Mouse (Mus musculus): ENCODE measurements around the gene Tada1. TPM values are rescaled to one million over a fixed set of nuclear protein-coding genes. Genes with fewer than 3 reads are reported as not detected.

Tada1 gene
- polyA plus RNA-seq, 1 experiment, result 16.9 TPM

DNA sequence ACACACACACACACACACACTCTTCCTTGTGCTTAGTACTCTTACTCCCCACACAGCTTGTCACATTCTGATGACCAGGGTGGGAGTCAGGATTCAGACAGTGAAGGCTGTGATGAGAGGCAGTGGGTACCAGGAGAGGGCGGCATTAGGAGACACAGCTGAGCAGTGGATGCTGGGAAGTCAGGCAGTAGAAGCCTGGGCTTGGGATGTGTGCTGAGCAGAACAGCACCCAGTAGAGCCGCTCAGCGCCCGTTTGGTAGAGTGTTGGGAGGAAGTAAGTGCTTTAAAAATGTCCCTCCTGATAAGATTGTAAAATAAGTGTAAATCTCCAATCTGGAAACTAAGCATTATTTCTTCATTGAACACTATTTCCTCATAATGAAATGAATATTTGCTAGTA lies 3.7 kb downstream of the Tada1 start:
- Histone ChIP-seq H3K4me1 (ENCODE audit: control insufficient read depth, insufficient read depth, low read length) (peaks cover 10% of the 10 kb centered on the region; the same call in 1 of the 2 replicates), H3K4me3 (ENCODE audit: insufficient read depth, low read depth, low read length) (no peak overlapping the region), H3K36me3 (ENCODE audit: control insufficient read depth, insufficient read depth, low read length) (0 out of 2 replicates have a peak, but pooled peaks cover 2% of the 10 kb centered on the region), H3K27ac (ENCODE audit: insufficient read depth, low read depth, low read length) (no peak overlapping the region), H3K27me3 (replicated peaks; ENCODE audit: control insufficient read depth, insufficient read depth, low read length) (no peaks in the 10 kb centered on the region)
- 84% methylated on average over 4 of the region's 4 CpGs for WGBS
- no peak for DNase-seq
- TF ChIP-seq POLR2A (IDR thresholded peaks at IDR 0.05; ENCODE audit: low read depth, low read length), result no peak
- TF ChIP-seq CTCF (conservative IDR thresholded peaks at IDR 0.05; ENCODE audit: insufficient read depth, insufficient read length, low read depth, low read length), result no peak

DNA sequence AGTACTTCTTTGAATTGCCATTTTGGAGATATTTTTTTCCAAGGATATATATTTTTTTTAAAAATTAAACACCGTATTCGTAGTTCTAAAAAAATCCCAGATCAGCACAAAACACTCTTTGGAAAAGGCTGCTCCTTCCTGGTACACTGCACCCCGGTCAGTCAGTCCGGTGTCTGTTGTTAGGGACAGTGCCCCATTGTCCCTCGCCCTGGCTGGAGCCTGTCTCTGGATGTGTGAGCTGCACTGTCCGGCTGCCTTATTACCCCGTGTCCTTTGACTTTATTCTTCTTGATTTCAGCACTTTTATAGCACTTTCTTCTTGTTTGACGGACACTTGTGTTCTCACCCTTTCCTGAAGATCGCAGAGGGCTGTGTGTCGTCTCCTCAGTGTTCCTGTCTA lies 5.7 kb downstream of the Tada1 start:
- Histone ChIP-seq H3K36me3 (ENCODE audit: control insufficient read depth, insufficient read depth, low read length) (peaks cover 3% of the 10 kb centered on the region), H3K4me3 (ENCODE audit: insufficient read depth, low read depth, low read length) (no peak overlapping the region), H3K27me3 (replicated peaks; ENCODE audit: control insufficient read depth, insufficient read depth, low read length) (no peaks in the 10 kb centered on the region), H3K27ac (ENCODE audit: insufficient read depth, low read depth, low read length) (no peak overlapping the region), H3K4me1 (ENCODE audit: control insufficient read depth, insufficient read depth, low read length) (peaks cover 6% of the 10 kb centered on the region; the same call in 1 of the 2 replicates)
- no peak for DNase-seq
- WGBS, result 91% methylated on average over 10 of the region's 10 CpGs
- TF ChIP-seq POLR2A (IDR thresholded peaks at IDR 0.05; ENCODE audit: low read depth, low read length) (no peak), CTCF (conservative IDR thresholded peaks at IDR 0.05; ENCODE audit: insufficient read depth, insufficient read length, low read depth, low read length) (no peak)

DNA sequence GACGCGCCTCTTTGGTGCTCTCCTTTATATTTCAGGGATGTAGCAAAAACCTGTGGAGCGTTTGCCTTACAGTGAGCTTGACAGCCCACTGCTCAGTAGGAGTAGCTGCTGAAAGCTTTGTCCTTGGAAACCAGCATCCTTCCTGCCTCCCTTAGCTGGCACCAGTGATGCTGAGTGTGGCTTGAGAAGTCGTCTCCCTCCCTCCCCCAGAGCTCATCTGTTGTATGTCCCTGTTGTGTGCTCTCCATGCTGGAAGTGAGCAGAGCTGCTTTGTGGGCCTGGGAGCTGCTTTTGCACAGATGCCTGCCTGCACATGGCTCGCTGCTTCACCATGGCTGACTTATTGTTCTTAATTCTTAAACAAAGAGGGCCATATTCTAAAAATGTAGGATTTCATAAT lies 6.5 kb downstream of the Tada1 start:
- 95% methylated on average over 5 of the region's 5 CpGs for WGBS
- H3K27me3 ChIP-seq (replicated peaks; ENCODE audit: control insufficient read depth, insufficient read depth, low read length), result no peaks in the 10 kb centered on the region
- no peak for DNase-seq
- TF ChIP-seq CTCF (conservative IDR thresholded peaks at IDR 0.05; ENCODE audit: insufficient read depth, insufficient read length, low read depth, low read length) (no peak), POLR2A (IDR thresholded peaks at IDR 0.05; ENCODE audit: low read depth, low read length) (no peak)
- no peak overlapping the region for H3K4me3 ChIP-seq (ENCODE audit: insufficient read depth, low read depth, low read length)
- H3K27ac ChIP-seq (ENCODE audit: insufficient read depth, low read depth, low read length), result no peak overlapping the region
- peaks cover 5% of the 10 kb centered on the region for H3K36me3 ChIP-seq (ENCODE audit: control insufficient read depth, insufficient read depth, low read length)
- peaks cover 5% of the 10 kb centered on the region; the same call in 1 of the 2 replicates for H3K4me1 ChIP-seq (ENCODE audit: control insufficient read depth, insufficient read depth, low read length)

DNA sequence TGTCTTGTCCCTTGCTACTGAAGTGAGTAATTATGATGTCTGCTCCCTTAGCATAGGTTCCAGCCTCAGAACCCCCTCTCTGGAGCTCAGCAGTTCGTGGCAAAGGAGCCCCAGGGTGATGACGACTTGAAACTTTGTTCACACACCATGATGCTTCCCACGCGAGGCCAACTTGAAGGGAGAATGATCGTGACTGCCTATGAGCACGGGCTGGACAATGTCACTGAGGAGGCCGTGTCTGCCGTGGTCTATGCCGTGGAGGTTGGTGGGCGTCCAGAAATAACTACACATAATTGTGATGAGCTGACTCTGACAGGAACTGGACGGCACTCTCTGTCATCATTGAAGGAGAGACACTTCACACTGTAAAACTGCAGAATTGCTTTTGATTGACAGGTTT lies 9.6 kb downstream of the Tada1 start:
- no peaks in the 10 kb centered on the region for H3K27me3 ChIP-seq (replicated peaks; ENCODE audit: control insufficient read depth, insufficient read depth, low read length)
- no peak overlapping the region for H3K27ac ChIP-seq (ENCODE audit: insufficient read depth, low read depth, low read length)
- no peak for TF ChIP-seq POLR2A (IDR thresholded peaks at IDR 0.05; ENCODE audit: low read depth, low read length)
- TF ChIP-seq CTCF (conservative IDR thresholded peaks at IDR 0.05; ENCODE audit: insufficient read depth, insufficient read length, low read depth, low read length), result no peak
- 89% methylated on average over 11 of the region's 11 CpGs for WGBS
- H3K4me1 ChIP-seq (ENCODE audit: control insufficient read depth, insufficient read depth, low read length), result no peaks in the 10 kb centered on the region
- peaks cover 5% of the 10 kb centered on the region for H3K36me3 ChIP-seq (ENCODE audit: control insufficient read depth, insufficient read depth, low read length)
- H3K4me3 ChIP-seq (ENCODE audit: insufficient read depth, low read depth, low read length), result no peak overlapping the region
- DNase-seq, result no peak

DNA sequence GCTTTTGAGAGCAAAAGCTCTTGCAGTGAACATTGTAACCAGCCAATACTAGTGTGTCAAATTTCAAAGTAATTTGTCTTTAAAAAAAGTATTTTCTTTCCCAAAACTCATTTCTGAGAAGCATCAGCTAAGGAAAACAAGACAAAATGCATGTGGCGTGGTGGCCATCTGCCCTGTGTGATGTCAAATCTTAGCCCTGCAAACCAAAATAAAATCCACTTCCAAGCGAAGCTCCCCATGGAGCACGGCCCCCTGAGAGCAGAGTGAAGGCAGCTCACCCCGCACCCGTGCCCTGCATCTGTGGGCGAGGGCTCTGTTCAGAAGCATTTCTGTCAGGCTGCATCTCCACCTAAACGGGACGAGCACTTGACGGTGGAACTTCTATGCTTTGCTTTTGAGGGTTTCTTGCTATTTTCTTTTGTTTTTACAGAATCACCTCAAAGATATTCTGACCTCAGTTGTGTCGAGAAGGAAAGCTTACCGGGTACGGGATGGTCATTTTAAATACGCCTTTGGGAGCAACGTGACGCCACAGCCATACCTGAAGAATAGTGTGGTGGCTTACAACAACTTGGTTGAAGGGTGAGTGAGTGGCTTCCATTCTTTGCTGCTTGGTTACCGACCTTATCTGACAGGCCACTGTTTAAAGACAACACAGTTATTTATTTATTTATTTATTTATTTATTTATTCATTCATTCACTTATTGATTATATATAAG lies 10.7 kb downstream of the Tada1 start:
- 96% methylated on average over 16 of the region's 16 CpGs for WGBS
- peaks cover 5% of the 10 kb centered on the region for H3K36me3 ChIP-seq (ENCODE audit: control insufficient read depth, insufficient read depth, low read length)

DNA sequence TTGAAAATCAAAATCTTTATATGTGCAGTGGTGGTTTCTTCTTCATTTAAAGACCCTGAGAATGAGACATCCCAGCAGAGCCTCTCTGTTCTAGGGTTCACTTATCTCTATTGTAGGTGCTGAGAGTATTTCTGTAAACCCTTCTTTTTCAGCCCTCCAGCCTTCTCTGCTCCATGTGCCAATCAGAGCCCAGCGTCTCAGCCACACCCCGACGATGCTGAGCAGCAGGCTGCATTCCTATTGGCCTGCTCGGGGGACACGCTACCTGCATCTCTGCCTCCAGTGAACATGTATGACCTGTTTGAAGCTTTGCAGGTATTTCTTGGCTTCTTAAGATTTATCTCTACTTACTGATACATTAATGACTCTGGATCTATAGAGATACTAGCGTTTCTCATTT lies 12.8 kb downstream of the Tada1 start:
- H3K36me3 ChIP-seq (ENCODE audit: control insufficient read depth, insufficient read depth, low read length), result peaks cover 4% of the 10 kb centered on the region
- TF ChIP-seq POLR2A (IDR thresholded peaks at IDR 0.05; ENCODE audit: low read depth, low read length) (no peak), CTCF (conservative IDR thresholded peaks at IDR 0.05; ENCODE audit: insufficient read depth, insufficient read length, low read depth, low read length) (no peak)
- H3K4me1 ChIP-seq (ENCODE audit: control insufficient read depth, insufficient read depth, low read length), result no peaks in the 10 kb centered on the region
- H3K27me3 ChIP-seq (replicated peaks; ENCODE audit: control insufficient read depth, insufficient read depth, low read length), result no peaks in the 10 kb centered on the region
- H3K27ac ChIP-seq (ENCODE audit: insufficient read depth, low read depth, low read length), result no peak overlapping the region
- no peak for DNase-seq
- 93% methylated on average over 6 of the region's 6 CpGs for WGBS
- H3K4me3 ChIP-seq (ENCODE audit: insufficient read depth, low read depth, low read length), result no peak overlapping the region

More for the DNA sequence above, 10.7 kb downstream of the Tada1 start:
- H3K27me3 ChIP-seq (replicated peaks; ENCODE audit: control insufficient read depth, insufficient read depth, low read length), result no peaks in the 10 kb centered on the region
- TF ChIP-seq CTCF (conservative IDR thresholded peaks at IDR 0.05; ENCODE audit: insufficient read depth, insufficient read length, low read depth, low read length), result no peak
- no peak for TF ChIP-seq POLR2A (IDR thresholded peaks at IDR 0.05; ENCODE audit: low read depth, low read length)
- no peaks in the 10 kb centered on the region for H3K4me1 ChIP-seq (ENCODE audit: control insufficient read depth, insufficient read depth, low read length)
- DNase-seq, result no peak
- H3K27ac ChIP-seq (ENCODE audit: insufficient read depth, low read depth, low read length), result no peak overlapping the region
- H3K4me3 ChIP-seq (ENCODE audit: insufficient read depth, low read depth, low read length), result no peak overlapping the region

DNA sequence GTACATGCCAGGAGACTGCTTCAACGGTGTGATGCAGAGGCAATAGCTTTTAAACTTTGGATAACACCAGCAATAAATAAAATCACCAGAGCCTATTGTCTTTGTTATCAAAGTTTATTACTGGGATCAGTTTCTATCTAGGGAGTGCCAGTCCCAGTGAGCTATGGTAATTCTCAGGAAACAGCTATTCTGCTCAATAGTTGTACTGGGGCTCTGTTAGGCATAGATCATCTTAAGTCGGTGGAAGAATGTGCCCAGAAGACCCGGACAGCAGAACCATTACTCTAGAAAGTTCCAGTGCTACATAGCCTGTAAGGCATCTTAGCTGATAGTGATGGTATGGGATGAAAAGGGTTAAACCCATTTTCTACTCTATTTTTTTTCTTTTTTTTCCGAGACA lies 15.9 kb downstream of the Tada1 start:
- H3K4me3 ChIP-seq (ENCODE audit: insufficient read depth, low read depth, low read length), result no peak overlapping the region
- DNase-seq, result no peak
- 51% methylated on average over 4 of the region's 4 CpGs for WGBS
- H3K36me3 ChIP-seq (ENCODE audit: control insufficient read depth, insufficient read depth, low read length), result peaks cover under 1% of the 10 kb centered on the region
- TF ChIP-seq CTCF (conservative IDR thresholded peaks at IDR 0.05; ENCODE audit: insufficient read depth, insufficient read length, low read depth, low read length) (no peak), POLR2A (IDR thresholded peaks at IDR 0.05; ENCODE audit: low read depth, low read length) (no peak)
- H3K4me1 ChIP-seq (ENCODE audit: control insufficient read depth, insufficient read depth, low read length), result no peaks in the 10 kb centered on the region
- H3K27me3 ChIP-seq (replicated peaks; ENCODE audit: control insufficient read depth, insufficient read depth, low read length), result no peaks in the 10 kb centered on the region
- H3K27ac ChIP-seq (ENCODE audit: insufficient read depth, low read depth, low read length), result no peak overlapping the region

All from kidney, adult 2 months (tissue).